Mouse (Mus musculus) lung, adult 2 months (tissue): ENCODE results near the gene A930018P22Rik.
"Not testable (repeated sequence)": the region's sequence is repeated elsewhere in the genome, so short reads cannot be mapped to it uniquely, and the experiment has no call there.

Source experiments
- CTCF ChIP-seq: fragments of 200-500 bp; IDR thresholded peaks from 2 replicates; pipeline ENCODE4 v1.5.1; 2011; ENCODE audit warnings: mild to moderate bottlenecking, low read length, control low read depth; ENCODE audit not compliant: insufficient read depth
- POLR2A ChIP-seq: fragments of 200-500 bp; IDR thresholded peaks from 2 replicates; pipeline ENCODE4 v1.6.1; 2011; ENCODE audit warnings: low read depth, mild to moderate bottlenecking, control low read depth, low read length, borderline replicate concordance; ENCODE audit errors: extremely low read depth

DNA sequence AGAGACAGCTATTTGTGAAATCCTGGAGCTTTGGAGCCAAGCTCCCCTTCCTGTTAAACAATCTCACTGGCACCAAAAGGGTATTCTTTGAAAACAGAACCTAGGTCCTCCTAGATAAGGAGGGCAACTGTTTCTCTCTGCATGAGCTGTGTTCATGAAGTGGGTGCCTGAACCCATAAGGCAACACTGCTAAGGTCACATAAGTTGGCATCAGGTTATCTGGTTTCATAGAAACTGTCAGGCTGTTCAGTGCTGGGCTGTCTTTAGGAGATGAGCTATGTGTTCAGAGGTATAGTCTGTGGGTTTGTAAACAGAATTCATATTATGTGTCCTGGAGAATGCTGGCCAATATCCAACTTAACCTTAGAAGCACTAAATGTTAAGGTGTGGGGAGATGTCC is 5.4 kb upstream of the A930018P22Rik start:
- not testable (repeated sequence) for TF ChIP-seq CTCF, POLR2A
